Mouse (Mus musculus) central nervous system, embryonic 18 days (tissue): Measurements from ENCODE around the gene Coro1b. TPM values are rescaled to one million over a fixed set of nuclear protein-coding genes. Genes with fewer than 3 reads are reported as not detected.

ENCODE experiments used
- polyA plus RNA-seq: library from polyadenylated mRNA; depleted of rRNA; stranded (reverse); fragments of >200 nt; gene quantifications from 2 replicates; pipeline ENCODE4 v1.2.3, GENCODE M21; 2012; rRNA removed

Coro1b gene
- 261 and 276 TPM in 2 replicates for polyA plus RNA-seq

DNA sequence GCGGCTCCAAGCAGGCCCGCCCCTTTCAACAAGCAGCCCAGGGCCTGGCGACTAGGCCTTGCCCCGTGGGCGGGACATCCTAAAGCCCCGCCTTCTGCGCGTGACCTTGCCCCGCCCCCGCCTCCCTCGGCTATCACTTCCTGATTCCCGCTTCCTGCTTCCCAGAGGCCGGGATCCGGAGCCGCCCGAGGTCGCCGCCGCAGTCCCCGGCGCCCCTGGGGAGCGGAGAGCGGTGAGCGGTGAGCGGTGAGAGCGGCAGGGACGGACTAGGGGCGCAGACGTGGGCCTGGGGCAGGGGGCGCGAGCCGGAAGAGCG, at the start of gene Coro1b:
Gene Coro1b (plus strand): TSS at position 129 of the 316 bp plus-strand sequence.

DNA sequence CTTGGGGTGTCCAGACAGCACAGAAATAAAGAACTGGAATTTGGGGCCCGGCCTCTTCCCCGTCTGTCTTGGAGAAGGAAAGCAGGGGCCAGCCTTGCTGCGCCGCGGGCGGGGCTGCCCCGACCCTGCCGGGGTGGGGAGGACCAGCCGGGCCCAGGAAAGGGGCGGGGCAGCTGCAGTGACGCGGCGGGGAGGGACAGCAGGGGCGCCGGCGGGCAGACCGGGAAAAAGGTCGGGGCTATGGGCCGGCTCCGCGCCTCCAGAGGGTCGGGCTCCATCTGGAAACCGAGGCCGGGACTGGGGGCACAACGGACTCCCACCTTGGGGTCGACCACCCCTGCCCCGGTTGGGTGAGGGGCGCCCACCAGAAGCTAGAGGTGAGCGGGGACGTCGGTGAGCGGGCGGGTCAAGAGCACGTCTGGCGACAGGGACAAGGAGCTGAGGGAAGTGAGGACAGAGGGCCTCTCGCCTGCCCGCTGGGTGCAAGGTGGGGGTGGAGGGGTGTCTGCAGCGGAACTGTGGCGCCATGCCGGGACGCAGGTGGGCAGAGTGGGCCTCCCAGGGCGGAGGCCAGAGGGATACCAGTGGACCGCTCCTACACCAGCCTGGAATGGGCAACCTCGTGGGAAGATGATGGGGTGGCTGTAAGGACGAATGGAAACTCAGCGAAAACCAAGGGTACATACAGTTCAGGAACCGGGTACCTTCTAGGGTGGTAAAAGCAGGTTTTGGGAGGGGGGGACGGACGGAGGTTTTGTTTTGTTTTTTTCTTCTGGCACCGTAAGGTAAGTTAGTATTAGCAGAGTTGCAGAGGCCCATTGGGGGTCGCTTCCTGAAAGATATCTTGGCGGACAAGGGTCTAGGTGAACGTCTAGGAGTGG, 48.3 kb upstream of the Coro1b start, which contains the start of gene Pitpnm1:
Gene Pitpnm1 (plus strand): TSS at position 162 of the 881 bp plus-strand sequence.

DNA sequence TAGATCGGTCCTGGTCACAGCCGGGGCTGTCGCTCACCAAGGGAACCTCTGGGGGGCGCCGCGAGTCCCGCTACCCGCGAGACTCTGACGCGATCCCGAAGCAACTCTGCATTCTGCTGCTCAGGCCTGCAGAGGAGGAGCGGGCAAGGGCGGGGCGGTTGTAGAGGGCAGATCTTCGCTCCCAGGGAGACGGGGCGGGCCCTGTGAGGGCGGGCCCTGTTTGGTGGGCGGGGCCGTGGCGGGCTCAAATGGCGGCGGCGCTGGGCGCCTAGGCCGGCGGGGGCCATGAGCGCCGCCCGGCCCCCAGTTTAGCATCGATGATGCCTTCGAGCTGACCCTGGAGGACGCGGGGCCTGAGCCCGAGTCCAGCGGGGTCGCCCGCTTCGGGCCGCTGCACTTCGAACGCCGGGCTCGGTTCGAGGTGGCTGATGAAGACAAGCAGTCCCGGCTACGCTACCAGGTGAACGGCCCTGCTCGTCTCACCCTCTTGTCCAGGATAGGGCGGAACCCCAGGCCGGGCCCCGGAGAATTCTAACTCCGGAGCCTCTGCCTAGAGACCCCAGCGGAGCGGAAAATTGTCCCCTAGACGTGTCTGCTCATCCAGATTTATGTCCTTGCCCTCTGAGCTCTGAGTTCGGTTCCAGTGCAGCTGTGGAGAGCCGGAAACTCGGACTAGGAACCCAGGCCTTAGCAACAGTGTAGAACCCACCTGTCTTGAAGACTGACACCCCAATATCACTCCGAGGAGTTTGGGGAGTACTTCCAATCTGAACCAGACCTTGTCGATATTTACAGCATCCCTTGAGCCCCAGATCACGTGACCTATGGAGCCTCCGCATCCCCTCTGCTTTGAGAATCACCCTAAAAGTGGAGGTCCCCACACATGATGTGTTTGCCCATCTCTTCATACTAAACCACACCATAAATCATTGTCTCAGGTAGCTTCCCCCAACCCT, 22.4 kb upstream of the Coro1b start, which contains the start of gene Aip:
Gene Aip (minus strand): TSS at position 118 of the 956 bp plus-strand sequence.

DNA sequence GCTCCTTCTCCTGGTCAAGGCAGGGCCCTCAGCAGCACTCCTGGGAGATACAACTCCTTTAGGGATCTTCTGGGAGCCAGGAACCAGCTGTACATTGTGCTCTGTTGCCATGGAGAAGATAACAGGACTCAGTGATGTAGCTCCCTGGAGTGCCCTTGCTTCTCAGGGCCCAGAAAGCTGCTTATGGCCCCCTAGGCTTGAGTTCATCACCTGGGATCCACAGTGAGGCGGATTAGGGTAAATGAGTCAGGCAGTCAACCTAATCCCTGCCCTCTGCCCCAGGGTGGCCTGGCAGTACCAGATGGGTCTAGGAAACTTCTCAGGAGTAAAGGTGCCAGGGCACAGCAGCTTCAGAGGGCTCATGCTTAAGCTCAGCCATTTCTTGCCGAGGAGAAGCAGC, 9.0 kb upstream of the Coro1b start, which contains the start of gene Gpr152:
Gene Gpr152 (plus strand): TSS at position 342 of the 400 bp plus-strand sequence.

DNA sequence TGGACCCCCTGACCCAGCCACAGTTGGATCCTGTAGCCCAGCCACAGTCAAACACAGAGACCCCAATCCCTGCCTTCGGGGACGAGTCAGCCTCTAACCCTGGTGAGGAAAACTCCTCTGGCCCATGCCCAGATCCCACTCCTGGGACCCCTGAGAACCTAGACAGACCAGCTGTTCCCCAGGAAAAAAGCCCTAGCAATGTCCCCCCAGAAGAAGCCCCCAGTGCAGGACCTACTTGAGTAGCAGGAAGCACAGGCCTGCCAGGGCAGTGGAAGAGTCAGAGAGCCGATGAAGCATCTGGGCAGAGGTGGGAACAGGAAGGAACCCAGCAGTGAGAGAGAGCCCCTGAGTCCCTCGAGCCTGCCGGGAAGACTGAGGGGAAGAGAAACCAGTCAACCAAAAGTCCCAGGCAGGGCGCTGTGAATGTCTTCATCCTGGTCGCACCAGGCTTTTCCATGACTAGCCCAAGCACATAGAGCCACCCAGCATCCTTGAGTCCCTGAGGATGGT, 4.6 kb upstream of the Coro1b start, which contains the start of gene Cabp4:
Gene Cabp4 (minus strand): TSS at position 275 of the 510 bp plus-strand sequence.

DNA sequence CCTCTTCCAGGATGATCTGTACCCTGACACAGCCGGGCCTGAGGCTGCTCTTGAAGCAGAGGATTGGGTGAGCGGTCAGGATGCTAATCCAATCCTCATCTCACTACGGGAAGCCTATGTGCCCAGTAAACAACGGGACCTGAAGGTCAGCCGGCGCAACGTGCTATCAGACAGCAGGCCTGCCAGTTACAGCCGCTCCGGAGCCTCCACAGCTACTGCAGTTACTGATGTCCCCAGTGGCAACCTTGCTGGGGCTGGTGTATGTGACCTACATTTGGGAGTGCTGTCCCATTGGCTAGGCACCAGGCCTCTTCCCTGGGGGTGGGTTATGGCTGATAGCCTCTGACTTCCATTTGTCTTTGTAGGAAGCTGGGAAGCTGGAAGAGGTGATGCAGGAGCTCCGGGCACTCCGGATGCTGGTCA, 4.8 kb downstream of the Coro1b start, which contains the start of gene Ptprcap:
Gene Ptprcap (plus strand): TSS at position 373 of the 423 bp plus-strand sequence.

DNA sequence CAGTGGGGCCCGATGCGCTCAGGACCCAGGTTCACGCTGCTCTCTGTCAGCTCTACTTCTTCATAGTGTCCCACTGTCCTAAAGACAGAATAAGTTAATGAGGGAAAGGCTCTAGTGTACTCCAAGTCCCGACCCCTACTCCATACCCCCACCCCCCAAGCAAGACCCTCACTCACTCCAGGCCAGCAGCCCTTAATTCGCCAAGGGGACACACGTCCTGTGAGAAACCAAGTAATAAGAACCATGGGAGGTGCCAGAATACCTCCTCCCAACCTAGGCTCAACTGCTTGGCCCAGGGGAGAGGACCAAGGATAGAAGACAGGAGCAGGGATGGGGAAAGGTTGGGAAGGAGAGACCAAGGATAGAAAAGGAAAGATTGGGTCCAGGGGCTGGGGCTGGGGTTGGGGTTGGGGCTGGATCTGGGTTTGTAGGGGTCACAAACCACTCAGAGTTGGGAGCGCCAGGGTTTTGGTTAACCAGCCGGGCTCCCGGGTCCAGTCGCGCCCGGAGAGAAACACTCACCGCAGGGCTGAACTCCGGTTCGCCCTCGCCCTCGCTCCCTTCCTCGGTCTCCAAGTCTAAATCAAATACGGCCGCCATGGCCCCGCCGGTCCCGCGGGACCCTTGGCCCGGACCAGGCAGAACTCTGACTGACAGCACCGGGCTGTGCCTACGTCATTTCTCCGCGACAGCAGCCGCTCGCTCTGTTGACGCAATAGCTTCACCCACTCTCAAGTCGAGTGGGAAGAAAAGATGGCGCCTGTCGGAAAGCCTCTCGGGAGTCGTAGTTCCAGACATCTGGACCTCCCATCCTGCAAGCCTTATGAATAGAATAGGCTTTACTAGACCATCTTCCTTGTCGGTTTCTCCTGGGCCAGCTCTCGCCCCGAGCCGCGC, 14.5 kb downstream of the Coro1b start, which contains the start of gene Rps6kb2:
Gene Rps6kb2 (minus strand): TSS at position 709 of the 897 bp plus-strand sequence.

DNA sequence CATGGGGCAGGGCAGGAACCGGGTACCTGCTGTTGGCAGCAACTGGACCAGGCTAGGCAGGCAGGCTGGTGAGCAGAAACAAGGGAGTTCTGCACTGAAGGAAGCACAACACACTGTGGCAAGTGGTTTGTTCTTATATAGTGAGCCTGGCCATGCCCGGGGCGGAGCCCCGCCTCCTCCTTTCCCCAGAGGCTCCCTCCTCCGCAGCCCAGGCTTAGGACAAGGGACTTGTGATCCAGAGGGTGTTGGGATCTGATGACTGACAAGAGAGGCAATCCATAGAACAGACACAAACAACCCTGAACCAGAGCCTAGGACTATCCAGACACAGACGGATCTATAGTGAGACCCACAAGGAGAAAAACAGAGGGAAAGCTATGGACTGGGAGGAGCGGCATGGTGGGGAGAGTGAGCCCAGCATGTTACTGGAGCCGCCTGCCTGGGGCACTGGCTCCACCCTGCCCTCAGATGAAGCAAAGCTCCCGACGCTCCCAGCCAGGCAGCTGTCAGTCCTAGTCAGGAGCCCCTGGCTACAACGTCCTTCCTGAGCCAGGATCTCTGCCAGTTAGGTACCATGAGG, 27.0 kb downstream of the Coro1b start, which contains the start of gene Carns1:
Gene Carns1 (minus strand): TSS at position 112 of the 580 bp plus-strand sequence.

DNA sequence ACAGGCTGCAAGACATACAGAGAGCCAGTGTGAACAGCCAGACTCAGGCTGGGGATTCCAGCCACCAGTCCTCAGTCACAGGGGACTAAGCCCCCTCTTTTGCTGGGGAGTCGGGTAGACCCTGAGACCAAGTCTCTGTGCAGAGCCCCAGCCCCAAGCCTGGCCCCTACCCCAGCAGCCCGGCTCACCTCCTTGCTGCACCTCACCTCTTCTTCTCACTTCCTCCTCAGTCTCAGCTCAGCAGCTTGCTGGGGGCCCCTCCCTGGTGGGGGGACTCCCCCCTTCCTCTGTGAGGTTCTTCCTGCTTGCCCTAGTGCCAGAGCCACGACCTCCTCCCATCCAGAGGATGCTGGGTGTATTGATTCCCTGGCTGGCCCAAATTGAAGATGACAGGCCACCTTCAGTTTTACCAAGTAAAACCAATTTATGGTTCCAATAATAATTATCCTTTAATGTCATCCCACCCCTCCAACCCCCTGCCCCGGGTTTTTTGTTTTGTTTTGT, 42.5 kb downstream of the Coro1b start, which contains the start of gene Tbc1d10c:
Gene Tbc1d10c (minus strand): TSS at position 454 of the 504 bp plus-strand sequence.

DNA sequence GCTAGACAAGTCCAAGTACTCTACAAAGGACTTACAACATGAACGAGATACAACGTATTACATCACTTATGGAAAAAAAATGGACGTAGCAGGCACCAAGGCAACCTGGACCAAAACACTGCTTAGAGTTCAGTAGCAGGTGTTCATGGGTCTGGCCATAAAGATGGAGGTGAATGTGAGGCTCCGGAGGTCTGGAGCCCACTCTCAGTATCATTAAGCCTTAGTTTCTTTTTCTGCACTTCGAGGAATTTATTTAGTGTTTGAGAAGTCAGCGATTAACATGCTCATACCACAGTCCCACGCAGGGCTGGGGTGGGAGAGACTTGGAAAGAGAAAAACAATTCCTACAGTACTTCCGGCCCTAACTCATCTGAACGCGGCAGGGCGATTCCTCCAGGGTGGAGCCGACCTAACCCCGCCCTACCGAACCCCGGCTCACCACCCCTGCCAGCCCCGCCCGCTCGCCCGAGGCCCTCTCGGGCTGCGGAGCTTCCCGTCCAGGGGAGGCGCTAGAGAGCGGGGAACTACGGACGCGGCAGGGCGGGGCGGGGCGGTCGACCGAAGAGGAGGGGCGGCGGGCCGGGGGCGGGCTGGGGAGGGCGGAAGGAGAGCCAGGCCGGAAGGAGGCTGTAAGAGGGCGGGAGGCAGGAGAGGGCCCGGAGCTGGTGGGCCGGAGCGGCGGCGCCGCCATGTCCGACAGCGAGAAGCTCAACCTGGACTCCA, 43.3 kb downstream of the Coro1b start, which contains the start of gene Ppp1ca:
Gene Ppp1ca (plus strand): TSS at position 538 of the 723 bp plus-strand sequence.

DNA sequence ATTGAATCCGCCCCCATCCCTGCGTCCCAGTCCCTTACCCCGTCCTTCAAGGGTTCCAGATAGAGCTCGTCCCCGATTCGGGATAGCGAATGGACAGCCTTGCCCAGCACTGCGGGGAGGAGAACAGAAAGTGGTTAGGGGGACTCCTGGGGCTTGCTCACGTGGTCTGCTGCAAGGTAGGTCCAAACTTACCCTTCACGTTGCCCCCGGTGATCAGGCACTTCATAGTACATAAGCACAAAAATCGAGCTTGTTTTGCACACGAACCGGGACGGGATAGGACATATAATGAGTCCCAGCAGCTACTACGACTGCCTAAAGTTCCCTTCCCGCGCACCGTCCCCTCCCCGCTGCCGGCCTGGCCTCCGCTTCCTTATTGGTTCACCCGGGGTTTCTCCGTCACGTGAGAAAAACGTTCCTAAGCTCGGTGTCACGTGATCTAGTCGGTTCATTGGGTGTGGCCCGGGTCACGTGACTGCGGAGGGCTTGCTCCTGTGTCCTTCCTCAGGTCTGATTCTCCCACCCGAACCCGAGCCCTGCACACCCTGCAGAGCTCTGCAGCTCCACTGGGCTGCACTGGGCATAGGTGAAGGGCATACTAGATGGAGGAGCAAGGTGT, 53.0 kb downstream of the Coro1b start, which contains the start of gene Rad9a:
Gene Rad9a (minus strand): TSS at position 372 of the 619 bp plus-strand sequence.

Other genes starting within 250 kb of the Coro1b start
- 37.4 and 44.0 TPM in 2 replicates for gene Tcirg1, start 241.5 kb upstream of the Coro1b start, polyA plus RNA-seq
- 198 and 215 TPM in 2 replicates for gene Ndufs8, start 235.8 kb upstream of the Coro1b start, polyA plus RNA-seq
- gene Aldh3b1, start 218.8 kb upstream of the Coro1b start, polyA plus RNA-seq = 1.9 and 2.2 TPM in 2 replicates
- gene Unc93b1, start 213.4 kb upstream of the Coro1b start, polyA plus RNA-seq = 10.5 and 11.1 TPM in 2 replicates
- 0.03 TPM in 2 replicates for gene Aldh3b3, start 190.0 kb upstream of the Coro1b start, polyA plus RNA-seq
- 1.4 and 1.5 TPM in 2 replicates for gene Aldh3b2, start 176.3 kb upstream of the Coro1b start, polyA plus RNA-seq
- 2.5 and 3.3 TPM in 2 replicates for gene Acy3, start 162.0 kb upstream of the Coro1b start, polyA plus RNA-seq
- gene Tbx10, start 155.9 kb upstream of the Coro1b start, polyA plus RNA-seq = 0.04 and 0.07 TPM in 2 replicates
- 10.6 and 16.8 TPM in 2 replicates for gene Nudt8, start 148.0 kb upstream of the Coro1b start, polyA plus RNA-seq
- 8.0 and 9.6 TPM in 2 replicates for gene Gm49405, start 148.0 kb upstream of the Coro1b start, polyA plus RNA-seq
- 25.8 and 27.8 TPM in 2 replicates for gene Doc2g, start 145.3 kb upstream of the Coro1b start, polyA plus RNA-seq
- 204 and 205 TPM in 2 replicates for gene Ndufv1, start 135.8 kb upstream of the Coro1b start, polyA plus RNA-seq
- 361 and 368 TPM in 2 replicates for gene Gstp1, start 110.6 kb upstream of the Coro1b start, polyA plus RNA-seq
- 3.1 and 10.4 TPM in 2 replicates for gene Gstp2, start 102.6 kb upstream of the Coro1b start, polyA plus RNA-seq
- gene Gstp3, start 89.0 kb upstream of the Coro1b start, polyA plus RNA-seq = not detected in 2 replicates
- 0.25 TPM in 1 of 2 replicates, not detected in the other for gene Cabp2, start 67.0 kb upstream of the Coro1b start, polyA plus RNA-seq
- gene Cdk2ap2, start 51.4 kb upstream of the Coro1b start, polyA plus RNA-seq = 61.3 and 62.9 TPM in 2 replicates
- gene Pitpnm1, start 48.6 kb upstream of the Coro1b start, polyA plus RNA-seq = 217 and 226 TPM in 2 replicates
- gene Aip, start 22.8 kb upstream of the Coro1b start, polyA plus RNA-seq = 116 and 124 TPM in 2 replicates
- gene Gpr152, start 8.8 kb upstream of the Coro1b start, polyA plus RNA-seq = 0.03 and 0.06 TPM in 2 replicates
- gene Cabp4, start 4.6 kb upstream of the Coro1b start, polyA plus RNA-seq = 0.08 and 0.12 TPM in 2 replicates
- 1.1 and 1.3 TPM in 2 replicates for gene Ptprcap, start 5.0 kb downstream of the Coro1b start, polyA plus RNA-seq
- 60.8 and 68.3 TPM in 2 replicates for gene Rps6kb2, start 14.7 kb downstream of the Coro1b start, polyA plus RNA-seq
- gene Carns1, start 26.9 kb downstream of the Coro1b start, polyA plus RNA-seq = 4.6 and 4.9 TPM in 2 replicates
- 1.7 and 2.6 TPM in 2 replicates for gene Tbc1d10c, start 42.7 kb downstream of the Coro1b start, polyA plus RNA-seq
- 380 and 382 TPM in 2 replicates for gene Ppp1ca, start 43.4 kb downstream of the Coro1b start, polyA plus RNA-seq
- gene Rad9a, start 53.0 kb downstream of the Coro1b start, polyA plus RNA-seq = 30.2 and 30.5 TPM in 2 replicates
- gene Clcf1, start 65.6 kb downstream of the Coro1b start, polyA plus RNA-seq = 3.0 and 3.1 TPM in 2 replicates
- gene AC109138.7, start 65.7 kb downstream of the Coro1b start, polyA plus RNA-seq = not detected in 2 replicates
- gene Pold4, start 83.3 kb downstream of the Coro1b start, polyA plus RNA-seq = 29.7 and 31.3 TPM in 2 replicates
- 75.1 and 87.8 TPM in 2 replicates for gene Ssh3, start 120.6 kb downstream of the Coro1b start, polyA plus RNA-seq
- 85.6 and 86.4 TPM in 2 replicates for gene Ankrd13d, start 134.5 kb downstream of the Coro1b start, polyA plus RNA-seq
- 118 and 127 TPM in 2 replicates for gene Grk2, start 157.6 kb downstream of the Coro1b start, polyA plus RNA-seq
- gene Kdm2a, start 249.7 kb downstream of the Coro1b start, polyA plus RNA-seq = 66.0 and 69.0 TPM in 2 replicates